Comparison of ENCODE assay signal across 14 mouse cellular contexts in genomic region chr2:168548008-168548407, GRCm38 (mm10).
"Had no signal": no experiment of that assay in that cellular context is flagged by ENCODE, and none has a peak within 500 bp of the region (broad histone marks: within the 10 kb centered on the region; RNA-seq: fewer than 3 reads in every experiment).

No protein-coding gene starts in this region.

- H3K9me3 ChIP-seq: liver, embryonic 13.5 days; lung, embryonic 15.5 days; megakaryocyte, embryonic 14.5 days; midbrain, embryonic 13.5 days; neural tube, embryonic 15.5 days had no signal

- H3K4me2 ChIP-seq: liver, embryonic 13.5 days; lung, embryonic 15.5 days; midbrain, embryonic 13.5 days; neural tube, embryonic 15.5 days had no signal

- ATAC-seq: liver, postnatal 0 days; midbrain, embryonic 13.5 days had no signal

- DNase-seq: kidney, adult 9 months; kidney, postnatal 10 days; liver; liver, embryonic 13.5 days; liver, postnatal 0 days; lung, postnatal 14 days; right cerebral cortex, adult 18-20 months; right cerebral cortex, postnatal 25 days had no signal

- H3K4me3 ChIP-seq: left cerebral cortex, adult 2 months; liver, embryonic 13.5 days; lung, embryonic 15.5 days; megakaryocyte, embryonic 14.5 days; midbrain, embryonic 13.5 days; neural tube, embryonic 15.5 days had no signal

- H3K27ac ChIP-seq: left cerebral cortex, adult 2 months; liver, embryonic 13.5 days; lung, embryonic 15.5 days; macrophage; midbrain, embryonic 13.5 days; neural tube, embryonic 15.5 days had no signal

- H3K36me3 ChIP-seq: liver, embryonic 13.5 days; lung, embryonic 15.5 days; midbrain, embryonic 13.5 days; neural tube, embryonic 15.5 days had no signal

- H3K9ac ChIP-seq: liver, embryonic 13.5 days; liver, postnatal 0 days; lung, embryonic 15.5 days; midbrain, embryonic 13.5 days; neural tube, embryonic 15.5 days had no signal

- H3K27me3 ChIP-seq: lung, embryonic 15.5 days; neural tube, embryonic 15.5 days had no signal
